Mouse (Mus musculus) CH12.LX (cell line): ENCODE measurements at regions not wholly inside any gene's neighbourhood (a gene's known extent, or its start where the extent isn't known, plus 50 kb on each side); places are given as distances from the start of the nearest gene placed in this dataset.

Experiments
- BHLHE40 ChIP-seq: IDR thresholded peaks from 2 replicates; pipeline ENCODE4 v1.6.1; 2011; ENCODE audit warnings: mild to moderate bottlenecking, low read depth, low read length, improper control_type of control experiment
- CTCF ChIP-seq, 2 experiments: IDR thresholded peaks in 1 of 2; conservative IDR thresholded peaks in 1 of 2; 2 replicates each; pipeline ENCODE4 v1.5.1; 2011 to 2012; ENCODE audit warnings: low read depth in 2 of 2, low read length in 2 of 2, improper control_type of control experiment in 1 of 2, inconsistent platforms in 1 of 2, mild to moderate bottlenecking in 1 of 2, moderate library complexity in 1 of 2
- EP300 ChIP-seq: IDR thresholded peaks from 2 replicates; pipeline ENCODE4 v1.6.1; 2011; ENCODE audit warnings: low read length, improper control_type of control experiment
- ETS1 ChIP-seq: conservative IDR thresholded peaks from 2 replicates; pipeline ENCODE4 v1.6.1; 2012; ENCODE audit warnings: low read depth, mild to moderate bottlenecking, inconsistent platforms, low read length, improper control_type of control experiment, moderate library complexity
- GABPA ChIP-seq: IDR thresholded peaks from 2 replicates; pipeline ENCODE4 v1.6.1; 2012; ENCODE audit warnings: low read depth, low read length, improper control_type of control experiment, inconsistent platforms; ENCODE audit not compliant: insufficient replicate concordance
- JUND ChIP-seq: conservative IDR thresholded peaks from 2 replicates; pipeline ENCODE4 v1.6.1; 2011; ENCODE audit warnings: low read depth, low read length, improper control_type of control experiment
- MAX ChIP-seq: IDR thresholded peaks from 2 replicates; pipeline ENCODE4 v1.6.1; 2011; ENCODE audit warnings: low read length, improper control_type of control experiment
- MEF2A ChIP-seq: IDR thresholded peaks from 2 replicates; pipeline ENCODE4 v1.6.1; 2014; ENCODE audit warnings: low read depth, mild to moderate bottlenecking, inconsistent platforms, low read length, improper control_type of control experiment, borderline replicate concordance
- POLR2A ChIP-seq: IDR thresholded peaks from 2 replicates; pipeline ENCODE4 v1.6.1; 2011; ENCODE audit warnings: low read depth, mild to moderate bottlenecking, improper control_type of control experiment, low read length
- POLR2AphosphoS2 ChIP-seq: IDR thresholded peaks from 2 replicates; pipeline ENCODE4 v1.6.1; 2011; ENCODE audit warnings: low read depth, low read length, improper control_type of control experiment
- RAD21 ChIP-seq: IDR thresholded peaks from 2 replicates; pipeline ENCODE4 v1.6.1; 2011; ENCODE audit warnings: low read depth, mild to moderate bottlenecking, low read length, improper control_type of control experiment, moderate library complexity
- RCOR1 ChIP-seq: conservative IDR thresholded peaks from 2 replicates; pipeline ENCODE4 v1.6.1; 2012; ENCODE audit warnings: low read depth, mild to moderate bottlenecking, inconsistent platforms, low read length, improper control_type of control experiment
- TCF12 ChIP-seq: IDR thresholded peaks from 2 replicates; pipeline ENCODE4 v1.6.1; 2014; ENCODE audit warnings: low read depth, mild to moderate bottlenecking, inconsistent platforms, low read length, improper control_type of control experiment
- UBTF ChIP-seq: IDR thresholded peaks from 2 replicates; pipeline ENCODE4 v1.6.1; 2012; ENCODE audit warnings: low read depth, mild to moderate bottlenecking, inconsistent platforms, low read length, improper control_type of control experiment, moderate library complexity

GRCm38 (mm10) chr13:60268256-60268655, 91.1 kb upstream of the Gas1 start:
- no peak for TF ChIP-seq EP300
- no peak for TF ChIP-seq BHLHE40
- no peak for TF ChIP-seq GABPA
- TF ChIP-seq POLR2A, result no peak
- TF ChIP-seq POLR2AphosphoS2, result no peak
- no peak for TF ChIP-seq CTCF (conservative IDR thresholded peaks at IDR 0.05 in 1 of 2, IDR thresholded peaks at IDR 0.05 in 1 of 2; ENCODE audit: low read depth in 2 of 2, low read length in 2 of 2)
- no peak for TF ChIP-seq UBTF
- no peak for TF ChIP-seq RCOR1
- TF ChIP-seq TCF12, result no peak
- TF ChIP-seq MEF2A, result no peak
- TF ChIP-seq ETS1, result no peak
- TF ChIP-seq JUND, result no peak
- TF ChIP-seq MAX, result no peak
- TF ChIP-seq RAD21, result no peak
